ENCODE assay signal across 8 mouse cellular contexts in the genomic region with DNA sequence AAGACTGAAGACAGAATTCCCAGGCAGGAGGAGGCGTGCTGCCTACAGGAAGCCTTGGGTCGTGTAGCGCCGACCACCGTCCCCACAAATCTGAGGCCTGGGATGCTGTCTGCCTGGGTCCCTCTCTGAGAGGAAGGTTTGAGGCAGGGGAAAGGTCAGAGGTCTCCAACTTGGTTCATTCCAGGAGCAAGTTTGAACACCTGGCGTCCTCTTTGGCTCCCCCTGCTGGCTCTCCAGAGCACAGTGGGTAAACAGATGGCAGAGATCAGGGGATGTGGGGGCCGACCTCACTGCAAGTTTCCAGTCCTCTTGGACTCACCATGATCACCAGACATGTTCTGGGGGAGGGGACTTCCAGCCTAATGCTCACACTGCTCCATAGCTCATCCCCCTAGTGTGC. TPM values are rescaled to one million over a fixed set of nuclear protein-coding genes. Genes with fewer than 3 reads are reported as not detected.
DNase-seq lines count a peak whose midpoint lies in the region; ATAC-seq and TF ChIP-seq lines count a peak whose summit lies in the region.

No protein-coding gene starts in this region.

- H3K36me3 ChIP-seq in forebrain, embryonic 11.5 days (ENCODE audit: control insufficient read depth, insufficient read depth, low read length) = no peaks in the 10 kb centered on the region
- H3K36me3 ChIP-seq in forebrain, embryonic 13.5 days (ENCODE audit: poor library complexity, severe bottlenecking) = no peaks in the 10 kb centered on the region
- H3K36me3 ChIP-seq in testis, adult 2 months (ENCODE audit: control insufficient read depth, insufficient read depth, low read length) = no peaks in the 10 kb centered on the region
- no peaks in the 10 kb centered on the region for H3K36me3 ChIP-seq in kidney, embryonic 16.5 days (ENCODE audit: insufficient read depth, low read length)
- H3K36me3 ChIP-seq in stomach, postnatal 0 days (ENCODE audit: control insufficient read depth, insufficient read depth, low read length) = no peaks in the 10 kb centered on the region; the same call in 1 of the 2 replicates

- no peak for TF ChIP-seq POLR2A in testis, adult 2 months (IDR thresholded peaks at IDR 0.05; ENCODE audit: control insufficient read depth, low read depth, low read length)

- H3K27me3 ChIP-seq in forebrain, embryonic 11.5 days (ENCODE audit: control insufficient read depth, insufficient read depth, low read length) = no peaks in the 10 kb centered on the region
- peaks cover 4% of the 10 kb centered on the region; the same call in 1 of the 2 replicates for H3K27me3 ChIP-seq in forebrain, embryonic 13.5 days
- H3K27me3 ChIP-seq in testis, adult 2 months (ENCODE audit: control insufficient read depth, insufficient read depth, low read length) = no peaks in the 10 kb centered on the region
- no peaks in the 10 kb centered on the region for H3K27me3 ChIP-seq in kidney, embryonic 16.5 days (ENCODE audit: insufficient read depth, low read length)
- no peaks in the 10 kb centered on the region for H3K27me3 ChIP-seq in stomach, postnatal 0 days (ENCODE audit: control insufficient read depth, insufficient read depth, low read length)

- no peaks in the 10 kb centered on the region for H3K9me3 ChIP-seq in forebrain, embryonic 11.5 days (ENCODE audit: control insufficient read depth, low read length)
- no peaks in the 10 kb centered on the region for H3K9me3 ChIP-seq in forebrain, embryonic 13.5 days (replicated peaks)
- no peaks in the 10 kb centered on the region for H3K9me3 ChIP-seq in kidney, embryonic 16.5 days (ENCODE audit: low read length)
- H3K9me3 ChIP-seq in stomach, postnatal 0 days (ENCODE audit: control insufficient read depth, low read length) = no peaks in the 10 kb centered on the region

- peak; percentile 39; the same call in 1 of the 2 replicates for TF ChIP-seq CTCF in testis, adult 2 months (IDR thresholded peaks at IDR 0.05; ENCODE audit: control insufficient read depth, insufficient read depth, insufficient replicate concordance, low read depth, low read length)
- TF ChIP-seq CTCF in stomach, postnatal 0 days (IDR thresholded peaks at IDR 0.05; ENCODE audit: low read depth) = peak; percentile 85

- no peak overlapping the region for H3K27ac ChIP-seq in forebrain, embryonic 11.5 days (ENCODE audit: low read depth, low read length)
- no peak overlapping the region for H3K27ac ChIP-seq in forebrain, embryonic 13.5 days
- no peak overlapping the region for H3K27ac ChIP-seq in testis, adult 2 months (ENCODE audit: control insufficient read depth, insufficient read depth, low read depth, low read length)
- H3K27ac ChIP-seq in kidney, embryonic 16.5 days (ENCODE audit: low read length) = no peak overlapping the region
- no peak overlapping the region; the same call in 1 of the 2 replicates for H3K27ac ChIP-seq in stomach, postnatal 0 days (replicated peaks)

- H3K4me2 ChIP-seq in forebrain, embryonic 11.5 days (ENCODE audit: low read depth, low read length, severe bottlenecking) = no peak overlapping the region
- no peak overlapping the region for H3K4me2 ChIP-seq in forebrain, embryonic 13.5 days
- H3K4me2 ChIP-seq in kidney, embryonic 16.5 days (replicated peaks; ENCODE audit: low read depth, low read length) = no peak overlapping the region
- no peak overlapping the region for H3K4me2 ChIP-seq in stomach, postnatal 0 days (replicated peaks; ENCODE audit: low read depth)

- TF ChIP-seq EP300 in stomach, postnatal 0 days (optimal IDR thresholded peaks at IDR 0.05) = no peak

- no peak for ATAC-seq in forebrain, embryonic 11.5 days (replicated peaks; ENCODE audit: low FRiP score)
- ATAC-seq in forebrain, embryonic 13.5 days = no peak
- peak; percentile 23; the same call in 1 of the 2 replicates for ATAC-seq in kidney, embryonic 16.5 days (ENCODE audit: low FRiP score, low TSS enrichment)
- 0 out of 2 replicates have a peak, but pooled peaks have one; percentile 28 for ATAC-seq in megakaryocyte, adult 5-6 weeks (ENCODE audit: poor library complexity, severe bottlenecking)
- peak; percentile 10; the same call in 1 of the 2 replicates for ATAC-seq in stomach, postnatal 0 days (ENCODE audit: low FRiP score, low TSS enrichment)

- H3K9ac ChIP-seq in forebrain, embryonic 11.5 days (ENCODE audit: low read length) = no peak overlapping the region
- no peak overlapping the region for H3K9ac ChIP-seq in forebrain, embryonic 13.5 days
- H3K9ac ChIP-seq in kidney, embryonic 16.5 days (replicated peaks; ENCODE audit: low read length) = no peak overlapping the region
- no peak overlapping the region for H3K9ac ChIP-seq in stomach, postnatal 0 days (ENCODE audit: low read length)

- WGBS in forebrain, embryonic 11.5 days = 59% methylated on average over 7 of the region's 7 CpGs
- WGBS in forebrain, embryonic 13.5 days = 50% methylated on average over 7 of the region's 7 CpGs
- 47% methylated on average over 7 of the region's 7 CpGs for WGBS in kidney, embryonic 16.5 days
- WGBS in stomach, postnatal 0 days = 42% methylated on average over 7 of the region's 7 CpGs

- peaks cover 6% of the 10 kb centered on the region; the same call in 1 of the 2 replicates for H3K4me1 ChIP-seq in forebrain, embryonic 11.5 days (replicated peaks; ENCODE audit: control insufficient read depth, insufficient read depth, low read length)
- peaks cover 7% of the 10 kb centered on the region for H3K4me1 ChIP-seq in forebrain, embryonic 13.5 days
- H3K4me1 ChIP-seq in testis, adult 2 months (ENCODE audit: control insufficient read depth, insufficient read depth, low read length) = no peaks in the 10 kb centered on the region; the same call in 1 of the 2 replicates
- peaks cover 21% of the 10 kb centered on the region for H3K4me1 ChIP-seq in kidney, embryonic 16.5 days (ENCODE audit: insufficient read depth, low read length)
- 0 out of 2 replicates have a peak, but pooled peaks cover 4% of the 10 kb centered on the region for H3K4me1 ChIP-seq in stomach, postnatal 0 days (replicated peaks; ENCODE audit: control insufficient read depth, insufficient read depth)

- no peak overlapping the region for H3K4me3 ChIP-seq in forebrain, embryonic 11.5 days (ENCODE audit: low read depth, low read length)
- H3K4me3 ChIP-seq in forebrain, embryonic 13.5 days = no peak overlapping the region
- H3K4me3 ChIP-seq in testis, adult 2 months (ENCODE audit: control insufficient read depth, low read depth, low read length) = no peak overlapping the region; the same call in 1 of the 2 replicates
- no peak overlapping the region for H3K4me3 ChIP-seq in kidney, embryonic 16.5 days (ENCODE audit: low read length)
- no peak overlapping the region for H3K4me3 ChIP-seq in stomach, postnatal 0 days (ENCODE audit: low read depth, low read length)

- DNase-seq in forebrain, embryonic 11.5 days (ENCODE audit: low spot score) = peak; percentile 75
- no peak for DNase-seq in testis, postnatal 14 days (ENCODE audit: low spot score)
- DNase-seq in embryo, embryonic 9.5 days (ENCODE audit: extremely low spot score) = peak; percentile 61
- peak; percentile 69 for DNase-seq in stomach, postnatal 0 days (ENCODE audit: low spot score)

RNA-seq across cellular contexts. Expression of a gene that starts 39.3 kb away (rescaled TPM):
- polyA plus RNA-seq in forebrain, embryonic 11.5 days (2014; fragmentation: Nextera tagmentation; extraction: Ambion mirVana) = 43.1 and 46.0 TPM in 2 replicates
- polyA plus RNA-seq in forebrain, embryonic 13.5 days (2015; fragmentation: Nextera tagmentation; extraction: Ambion mirVana) = 41.9 and 44.9 TPM in 2 replicates
- 22.1 and 23.4 TPM in 2 replicates for polyA plus RNA-seq in testis, adult 2 months (2012; rRNA removed)
- polyA plus RNA-seq in kidney, embryonic 16.5 days (2015; fragmentation: Nextera tagmentation; extraction: Ambion mirVana) = 87.6 and 89.7 TPM in 2 replicates
- 16.7 and 18.6 TPM in 2 replicates for total RNA-seq in megakaryocyte, adult 5-6 weeks (2015)
- total RNA-seq in megakaryocyte, adult 5-6 weeks (2017) = 19.2 and 26.3 TPM in 2 replicates
- 59.0 and 61.7 TPM in 2 replicates for polyA plus RNA-seq in stomach, postnatal 0 days (2015; fragmentation: Nextera tagmentation; extraction: Ambion mirVana)

Comparison
In these comparisons a context has a peak if more than half of its experiments do, and no peak if none do; other contexts are left out.
1. ATAC-seq: peak in kidney, embryonic 16.5 days (single experiment), megakaryocyte, adult 5-6 weeks (single experiment) and stomach, postnatal 0 days (single experiment); none in forebrain, embryonic 11.5 days (single experiment) and forebrain, embryonic 13.5 days (single experiment).